Mouse (Mus musculus) CH12.LX (cell line): Measurements from ENCODE around the gene Olfr619. TPM values are rescaled to one million over a fixed set of nuclear protein-coding genes. Genes with fewer than 3 reads are reported as not detected.

Source experiments
- DNase-seq: peaks from one replicate; pipeline ENCODE4 v3.0.0-alpha.2; 2013; ENCODE audit errors: extremely low read depth
- H3K27ac ChIP-seq: 2 replicates; pipeline ENCODE4 v1.5.1; 2012; ENCODE audit warnings: low read depth, mild to moderate bottlenecking, control low read depth, moderate library complexity; ENCODE audit not compliant: insufficient read depth
- H3K27me3 ChIP-seq: replicated peaks from 2 replicates; pipeline ENCODE3; 2012; ENCODE audit warnings: inconsistent platforms
- H3K36me3 ChIP-seq, 2 experiments: replicated peaks in 1 of 2; 2 replicates each; pipeline versions ENCODE3 to v1.6.1; 2012; ENCODE audit warnings: inconsistent platforms in 1 of 2, low read length in 1 of 2, mild to moderate bottlenecking in 1 of 2, mixed read lengths in 1 of 2, moderate library complexity in 1 of 2; ENCODE audit not compliant: control insufficient read depth in 1 of 2, insufficient read depth in 1 of 2
- H3K4me1 ChIP-seq, 2 experiments: 2 replicates each; pipeline ENCODE4 v1.6.1; 2012; ENCODE audit warnings: inconsistent platforms in 1 of 2, moderate library complexity in 1 of 2; ENCODE audit not compliant: insufficient read depth in 2 of 2, control insufficient read depth in 1 of 2
- H3K4me2 ChIP-seq: 2 replicates; pipeline ENCODE4 v1.6.1; 2012; ENCODE audit warnings: low read depth, mild to moderate bottlenecking, control low read depth; ENCODE audit not compliant: poor library complexity, insufficient read depth, severe bottlenecking
- H3K4me3 ChIP-seq, 3 experiments: fragments of 150-350 bp in 1 of 3; sonication (generic) in 1 of 3; replicated peaks in 1 of 3; 2 replicates each; pipeline versions ENCODE3 to v1.5.1; 2011 to 2012; ENCODE audit warnings: low read depth in 2 of 3, low read length in 2 of 3, mild to moderate bottlenecking in 2 of 3, moderate library complexity in 2 of 3, control low read depth in 1 of 3, improper control_type of control experiment in 1 of 3, inconsistent platforms in 1 of 3, mixed read lengths in 1 of 3; ENCODE audit not compliant: poor library complexity in 1 of 3
- H3K79me2 ChIP-seq: replicated peaks from 2 replicates; pipeline ENCODE4 v1.6.1; 2012; ENCODE audit warnings: mild to moderate bottlenecking, moderate library complexity; ENCODE audit not compliant: control insufficient read depth, poor library complexity, insufficient read depth, severe bottlenecking; ENCODE audit errors: extremely low read depth
- H3K9ac ChIP-seq: 2 replicates; pipeline ENCODE4 v1.6.1; 2012; ENCODE audit warnings: low read depth, mild to moderate bottlenecking, control low read depth, moderate library complexity; ENCODE audit not compliant: insufficient read depth
- H3K9me3 ChIP-seq: replicated peaks from 2 replicates; pipeline ENCODE3; 2012; ENCODE audit warnings: low read length, inconsistent platforms, mixed read lengths
- CTCF ChIP-seq, 2 experiments: IDR thresholded peaks in 1 of 2; conservative IDR thresholded peaks in 1 of 2; 2 replicates each; pipeline ENCODE4 v1.5.1; 2011 to 2012; ENCODE audit warnings: low read depth in 2 of 2, low read length in 2 of 2, improper control_type of control experiment in 1 of 2, inconsistent platforms in 1 of 2, mild to moderate bottlenecking in 1 of 2, moderate library complexity in 1 of 2
- E2F4 ChIP-seq: IDR thresholded peaks from 2 replicates; pipeline ENCODE4 v1.6.1; 2011; ENCODE audit warnings: low read depth, low read length, improper control_type of control experiment; ENCODE audit not compliant: insufficient replicate concordance
- ELF1 ChIP-seq: IDR thresholded peaks from 2 replicates; pipeline ENCODE4 v1.6.1; 2014; ENCODE audit warnings: low read depth, mild to moderate bottlenecking, inconsistent platforms, low read length, improper control_type of control experiment
- EP300 ChIP-seq: IDR thresholded peaks from 2 replicates; pipeline ENCODE4 v1.6.1; 2011; ENCODE audit warnings: low read length, improper control_type of control experiment
- ETS1 ChIP-seq: conservative IDR thresholded peaks from 2 replicates; pipeline ENCODE4 v1.6.1; 2012; ENCODE audit warnings: low read depth, mild to moderate bottlenecking, inconsistent platforms, low read length, improper control_type of control experiment, moderate library complexity
- HCFC1 ChIP-seq: IDR thresholded peaks from 2 replicates; pipeline ENCODE4 v1.6.1; 2012; ENCODE audit warnings: low read depth, mild to moderate bottlenecking, inconsistent platforms, low read length, improper control_type of control experiment
- JUN ChIP-seq: IDR thresholded peaks from 2 replicates; pipeline ENCODE4 v1.6.1; 2011; ENCODE audit warnings: low read depth, mild to moderate bottlenecking, low read length, improper control_type of control experiment, moderate library complexity; ENCODE audit not compliant: insufficient read depth
- KAT2A ChIP-seq: IDR thresholded peaks from 2 replicates; pipeline ENCODE4 v1.6.1; 2012; ENCODE audit warnings: low read length, improper control_type of control experiment, inconsistent platforms; ENCODE audit not compliant: insufficient replicate concordance
- POLR2A ChIP-seq: IDR thresholded peaks from 2 replicates; pipeline ENCODE4 v1.6.1; 2011; ENCODE audit warnings: low read depth, mild to moderate bottlenecking, improper control_type of control experiment, low read length
- TBP ChIP-seq: conservative IDR thresholded peaks from 2 replicates; pipeline ENCODE4 v1.6.1; 2011; ENCODE audit warnings: low read depth, low read length, improper control_type of control experiment
- USF1 ChIP-seq: IDR thresholded peaks from 2 replicates; pipeline ENCODE4 v1.6.1; 2014; ENCODE audit warnings: low read depth, mild to moderate bottlenecking, inconsistent platforms, low read length, improper control_type of control experiment
- USF2 ChIP-seq: conservative IDR thresholded peaks from 2 replicates; pipeline ENCODE4 v1.6.1; 2011; ENCODE audit warnings: low read depth, low read length, improper control_type of control experiment
- ZMIZ1 ChIP-seq: IDR thresholded peaks from 2 replicates; pipeline ENCODE4 v1.6.1; 2012; ENCODE audit warnings: low read depth, mild to moderate bottlenecking, inconsistent platforms, low read length, improper control_type of control experiment
- ZNF384 ChIP-seq: IDR thresholded peaks from 2 replicates; pipeline ENCODE4 v1.6.1; 2012; ENCODE audit warnings: low read depth, low read length, improper control_type of control experiment, inconsistent platforms
- dilution Hi-C: fragments of 300-500 bp; cut with MboI; formaldehyde crosslinking; loops from 2 replicates; pipeline ENCODE4 v1.14.3; 2020; ENCODE audit warnings: low sequenced_read_pairs; ENCODE audit not compliant: extremely low pct_unique_long_range_greater_than_20kb, extremely low pct_ligation_motif_present
- in situ Hi-C: fragments of 300-500 bp; cut with MboI; formaldehyde crosslinking; loops from 3 replicates; pipeline ENCODE4 v1.14.3; 2019; ENCODE audit warnings: low sequenced_read_pairs, low pct_ligation_motif_present, low pct_unique_long_range_greater_than_20kb, mixed read lengths
- polyA plus RNA-seq: library from polyadenylated mRNA; unstranded; fragments of >175 nt; gene quantifications from 2 replicates; pipeline ENCODE4 v1.2.1, GENCODE M21; 2012; ENCODE audit warnings: low read depth; ENCODE audit not compliant: insufficient read length
- total RNA-seq, 2 experiments: library from RNA; depleted of rRNA; stranded (reverse); fragments of 300-350 nt in 1 of 2; fragments of >200 nt in 1 of 2; gene quantifications; 2 replicates each; pipeline ENCODE4 v1.2.3; 2012 to 2014

The Olfr619 gene
- total and polyA plus RNA-seq, 3 experiments, result not detected

GRCm38 (mm10) chr7:103607425-103607824, 7.0 kb downstream of the Olfr619 start:
- no peaks in the 10 kb centered on the region for H3K36me3 ChIP-seq
- H3K9ac ChIP-seq, result no peak overlapping the region
- in situ Hi-C loops, result no loop called here
- no peak overlapping the region for H3K4me3 ChIP-seq
- no peaks in the 10 kb centered on the region for H3K27me3 ChIP-seq
- no peak for TF ChIP-seq USF2
- TF ChIP-seq HCFC1, result no peak
- no peak for TF ChIP-seq USF1
- TF ChIP-seq E2F4, result no peak
- TF ChIP-seq TBP, result no peak
- TF ChIP-seq ELF1, result no peak
- TF ChIP-seq KAT2A, result no peak
- TF ChIP-seq JUN, result no peak
- no peaks in the 10 kb centered on the region for H3K9me3 ChIP-seq
- no peaks in the 10 kb centered on the region for H3K4me1 ChIP-seq
- H3K4me2 ChIP-seq, result no peak overlapping the region
- no peaks in the 10 kb centered on the region for H3K79me2 ChIP-seq
- H3K27ac ChIP-seq, result no peak overlapping the region
- dilution Hi-C loops, result no loop called here
- DNase-seq, result no peak

GRCm38 (mm10) chr7:103612434-103612833, 12.1 kb downstream of the Olfr619 start, which contains the start of gene Olfr620:
Olfr620 (minus strand) TSS chr7:103612534.
- Histone ChIP-seq H3K27me3 (no peaks in the 10 kb centered on the region), H3K9me3 (no peaks in the 10 kb centered on the region), H3K4me1 (no peaks in the 10 kb centered on the region), H3K36me3 (no peaks in the 10 kb centered on the region), H3K9ac (no peak within 1 kb of the TSS), H3K4me3 (no peak within 1 kb of the TSS), H3K79me2 (no peaks in the 10 kb centered on the region), H3K27ac (no peak within 1 kb of the TSS), H3K4me2 (no peak within 1 kb of the TSS)
- DNase-seq, result no peak
- in situ Hi-C loops, result no loop called here
- dilution Hi-C loops, result no loop called here
- TF ChIP-seq CTCF (conservative IDR thresholded peaks at IDR 0.05 in 1 of 2, IDR thresholded peaks at IDR 0.05 in 1 of 2; ENCODE audit: low read depth in 2 of 2, low read length in 2 of 2), result no peak
- TF ChIP-seq E2F4, result no peak
- TF ChIP-seq ETS1, result no peak
- no peak for TF ChIP-seq EP300
- TF ChIP-seq JUN, result no peak
- no peak for TF ChIP-seq ZMIZ1
- TF ChIP-seq ZNF384, result no peak

- TF ChIP-seq POLR2A (no peak), ELF1 (no peak)
- Histone ChIP-seq H3K79me2 (no peaks in the 10 kb centered on the region), H3K36me3 (no peaks in the 10 kb centered on the region), H3K4me2 (no peak overlapping the region), H3K4me1 (no peaks in the 10 kb centered on the region), H3K9ac (no peak overlapping the region), H3K27ac (no peak overlapping the region), H3K4me3 (no peak overlapping the region), H3K9me3 (no peaks in the 10 kb centered on the region), H3K27me3 (no peaks in the 10 kb centered on the region)
- in situ Hi-C loops, result no loop called here
- no peak for DNase-seq
- dilution Hi-C loops, result no loop called here
These were observed 36.4 kb downstream of the Olfr619 start for GRCm38 (mm10) chr7:103636795-103637194.
